Mouse (Mus musculus) small intestine, adult 2 months (tissue): ENCODE results near the gene Soga3.

ENCODE experiments used
- CTCF ChIP-seq: fragments of 200-500 bp; IDR thresholded peaks from 2 replicates; pipeline ENCODE4 v1.5.1; 2012; ENCODE audit warnings: low read depth, mild to moderate bottlenecking, control low read depth, inconsistent platforms, low read length, moderate library complexity, mixed read lengths; ENCODE audit not compliant: insufficient replicate concordance, insufficient read length; ENCODE audit errors: extremely low read depth
- POLR2A ChIP-seq: fragments of 200-500 bp; IDR thresholded peaks from 2 replicates; pipeline ENCODE4 v1.6.1; 2012; ENCODE audit warnings: low read depth, mild to moderate bottlenecking, control low read depth, inconsistent platforms, low read length, moderate library complexity

DNA sequence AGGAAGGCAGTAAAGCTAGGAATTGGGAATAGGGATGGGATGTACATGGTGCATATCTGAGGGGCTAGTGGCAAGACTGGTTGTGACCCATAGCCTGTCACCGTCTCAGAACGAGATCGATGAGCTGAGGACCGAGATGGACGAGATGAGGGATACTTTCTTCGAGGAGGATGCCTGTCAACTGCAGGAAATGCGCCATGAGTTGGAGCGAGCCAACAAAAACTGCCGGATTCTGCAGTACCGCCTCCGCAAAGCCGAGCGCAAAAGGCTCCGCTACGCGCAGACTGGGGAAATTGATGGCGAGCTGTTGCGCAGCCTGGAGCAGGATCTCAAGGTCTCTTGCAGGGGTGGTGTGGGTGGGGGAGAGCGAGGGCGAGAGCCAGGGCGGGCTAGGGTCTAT, 4.4 kb downstream of the Soga3 start:
- TF ChIP-seq CTCF (no peak), POLR2A (no peak)
